Mouse (Mus musculus) kidney, postnatal 25 days (tissue): Measurements from ENCODE around the gene Lfng.

Experiments used
- DNase-seq, 2 experiments: peaks; one replicate each; pipeline ENCODE4 v3.0.0; 2021; ENCODE audit warnings: mixed read lengths in 2 of 2

Gene Lfng

GRCm38 (mm10) chr5:140642076-140642475, 35.0 kb downstream of the Lfng start:
- DNase-seq: peak in 1 of 2 experiments; percentile 58

- peak in 1 of 2 experiments; percentile 50 for DNase-seq
Observed at GRCm38 (mm10) chr5:140644263-140644662, 37.1 kb downstream of the Lfng start.

DNA sequence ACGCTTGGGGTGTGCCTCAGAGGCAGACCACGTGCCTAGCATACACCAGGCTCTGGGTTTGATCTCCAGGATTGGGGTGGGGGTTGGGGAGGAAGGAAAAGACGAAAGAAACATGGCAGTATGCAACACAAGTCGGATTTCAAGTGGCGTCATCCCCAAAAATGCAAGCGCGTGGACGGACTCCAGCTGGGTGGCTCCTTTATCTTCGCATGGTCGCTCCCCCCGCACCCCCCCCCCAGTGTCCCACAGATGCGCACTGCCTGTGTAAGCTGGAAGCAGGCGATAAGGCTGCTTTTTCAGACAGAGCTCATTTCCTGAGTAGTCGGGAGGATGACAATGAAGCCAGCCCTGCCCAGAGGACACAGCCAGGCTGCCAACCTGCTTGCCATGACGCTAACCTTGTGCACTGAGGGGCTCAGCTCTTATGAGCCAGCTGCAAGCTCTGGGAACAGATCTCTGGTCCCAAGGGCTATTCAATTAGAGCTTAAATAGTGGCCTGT, 37.6 kb downstream of the Lfng start:
- peak; percentile 45 to 72 for DNase-seq

DNA sequence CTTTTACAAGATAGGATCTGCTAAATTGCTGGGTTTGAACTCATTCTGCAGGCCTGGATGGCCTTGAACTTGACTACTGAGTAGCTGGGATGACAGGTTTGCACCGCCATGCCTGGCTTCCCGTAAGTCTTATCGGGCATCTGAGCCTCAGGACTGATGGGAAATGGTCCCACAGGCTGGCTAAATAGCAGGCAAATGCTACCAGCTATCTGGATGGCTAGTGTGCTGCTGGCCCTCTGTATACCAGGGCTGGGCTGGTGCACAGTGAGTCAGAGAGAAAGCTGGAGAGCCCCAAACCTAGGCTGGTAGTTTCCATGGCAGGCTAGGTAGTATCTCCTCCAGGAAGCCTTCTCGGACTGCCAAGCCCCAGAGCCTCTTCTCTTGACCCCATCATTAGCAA, 38.3 kb downstream of the Lfng start:
- no peak for DNase-seq

DNA sequence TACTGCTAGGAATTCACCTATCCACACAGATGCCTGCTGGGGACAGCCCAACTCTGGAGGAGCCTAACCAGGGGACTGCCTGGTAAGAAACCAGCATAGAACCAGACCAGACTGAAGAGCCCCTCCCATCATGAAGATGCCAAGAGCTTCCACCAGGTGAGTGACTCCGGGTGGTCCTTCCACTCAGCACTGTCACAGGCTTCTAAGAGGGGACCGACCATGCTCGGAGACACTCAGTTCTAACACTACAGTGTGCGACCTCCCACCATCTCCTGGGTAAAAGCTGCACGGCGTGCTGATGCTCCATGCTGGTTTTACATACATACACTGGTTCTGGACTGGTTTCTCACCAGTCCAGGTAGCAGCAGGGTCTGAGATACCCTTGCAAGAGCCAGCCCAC, 39.1 kb downstream of the Lfng start:
- DNase-seq: no peak

DNA sequence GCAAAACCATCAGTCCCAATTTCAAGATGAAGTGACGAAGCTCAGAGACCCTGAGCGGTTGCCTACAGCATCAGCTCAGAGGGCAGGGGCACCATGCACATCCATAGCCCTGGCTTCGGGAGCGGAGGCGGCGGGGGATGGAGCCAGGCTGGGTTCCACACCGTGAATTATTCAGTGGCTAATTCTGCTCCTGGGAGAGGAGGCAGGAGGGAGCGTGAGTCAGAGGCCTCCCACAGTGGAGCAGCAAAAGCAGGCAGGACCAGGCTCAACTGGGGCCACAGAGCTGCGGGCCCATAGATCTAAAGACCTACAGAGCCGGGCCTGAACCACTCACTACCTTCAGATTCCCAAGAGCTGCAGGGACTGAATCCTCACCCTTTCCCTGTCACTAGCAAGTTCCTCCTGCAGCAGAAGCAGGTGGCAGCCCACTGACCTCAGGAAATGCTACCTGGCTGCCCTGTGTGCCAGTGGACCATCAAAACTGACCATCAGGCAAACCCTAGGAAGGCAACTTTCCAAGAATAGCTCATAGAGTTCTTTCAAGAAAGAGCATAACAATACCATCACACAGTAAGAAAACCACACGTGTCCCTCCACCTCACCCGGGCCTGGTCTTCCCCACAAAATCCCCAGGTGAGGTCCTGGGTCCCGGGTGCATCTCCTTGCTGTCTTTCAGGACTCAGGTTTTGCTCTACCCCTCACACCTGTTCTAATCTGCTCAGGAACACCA, 40.1 kb downstream of the Lfng start:
- no peak for DNase-seq

DNA sequence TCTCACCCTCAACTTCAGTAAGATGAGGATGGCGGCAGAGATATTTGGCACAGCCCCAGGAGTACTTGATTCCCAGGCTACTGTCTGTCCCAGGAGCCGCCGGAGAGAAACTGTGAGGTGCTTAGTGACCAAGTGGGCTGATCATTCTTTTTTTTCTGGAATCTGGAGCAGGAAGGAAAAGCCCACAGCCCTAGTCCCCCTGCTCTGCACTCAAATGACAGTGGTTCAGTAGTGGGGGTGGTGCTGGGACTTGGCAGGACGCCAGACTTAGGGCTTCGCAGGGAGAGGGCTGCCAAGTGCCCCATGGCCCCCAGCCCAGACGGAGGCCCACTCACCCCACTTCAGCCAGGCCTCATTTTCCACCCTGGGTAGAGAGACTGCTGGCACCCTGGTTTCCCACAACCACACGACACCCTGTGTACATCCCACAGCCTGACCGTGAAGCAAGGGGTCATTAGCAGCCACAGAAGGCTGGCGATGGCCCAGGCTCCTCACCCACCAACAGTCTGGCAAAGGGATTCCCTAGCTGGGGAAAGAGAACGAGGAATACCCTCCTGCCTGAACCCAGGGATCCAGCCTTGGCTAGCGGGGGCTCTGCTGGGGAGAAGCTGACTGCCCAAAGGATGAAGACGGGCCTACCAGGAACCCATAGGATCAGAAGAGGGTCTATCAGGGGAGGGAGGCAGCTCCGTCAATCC, 40.9 kb downstream of the Lfng start:
- peak; percentile 63 to 79 for DNase-seq

DNA sequence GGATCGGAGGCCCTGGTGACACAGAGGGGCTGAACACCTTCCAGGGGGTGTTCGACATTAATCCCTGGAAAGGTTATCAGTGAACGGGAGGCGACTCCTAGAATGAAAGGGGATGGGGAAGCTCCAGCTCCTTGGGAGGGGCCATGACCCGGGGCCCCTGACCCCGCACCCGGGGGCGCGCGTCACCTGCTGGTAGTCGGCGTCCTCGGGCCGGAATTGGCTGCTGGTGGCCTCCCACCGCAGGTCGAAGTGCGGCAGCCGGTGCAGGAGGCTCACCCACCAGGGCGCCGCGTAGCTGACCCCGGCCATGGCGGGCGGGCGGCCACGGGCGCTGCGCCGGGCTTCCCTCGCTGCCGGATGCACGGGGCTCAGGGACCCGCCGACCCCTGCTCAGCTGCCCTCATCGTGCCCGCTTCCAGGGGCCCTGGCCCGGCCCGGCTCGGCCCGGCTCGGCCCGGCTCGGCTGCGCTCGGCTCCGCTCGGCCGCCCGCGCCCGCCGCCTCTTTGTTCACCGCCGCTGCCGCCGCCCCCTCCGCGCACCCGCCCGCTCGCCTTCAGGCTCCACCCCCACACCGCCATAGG, 41.5 kb downstream of the Lfng start, which contains the start of gene Ttyh3:
Gene Ttyh3 (minus strand): TSS at position 513 of the 582 bp plus-strand sequence.
- DNase-seq: peak; percentile 53 to 85

GRCm38 (mm10) chr5:140649101-140649667, 42.1 kb downstream of the Lfng start:
- peak; percentile 99 to 100 for DNase-seq

- DNase-seq: no peak
Observed at GRCm38 (mm10) chr5:140649881-140650414, 42.8 kb downstream of the Lfng start.

- DNase-seq: no peak
Observed at GRCm38 (mm10) chr5:140651231-140651630, 44.1 kb downstream of the Lfng start.

DNA sequence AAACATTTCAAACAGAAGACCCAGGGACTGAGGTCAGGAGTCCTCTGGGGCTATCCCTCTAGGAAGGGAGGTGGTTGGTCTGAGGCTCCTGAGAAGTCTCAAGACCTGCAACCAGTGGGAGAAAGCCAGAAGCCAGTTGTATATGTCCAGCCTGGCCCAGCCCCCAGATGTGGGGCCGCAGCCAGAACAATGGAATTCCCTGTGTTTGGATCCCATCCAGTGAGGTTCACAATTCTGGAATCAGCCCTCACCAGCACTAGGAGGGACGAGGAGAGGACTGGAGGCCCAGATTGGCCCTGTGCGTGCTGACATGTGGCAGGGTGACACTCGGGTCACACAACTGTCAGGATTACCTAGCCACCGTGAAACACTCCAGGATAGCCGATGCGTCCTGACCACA, 45.5 kb downstream of the Lfng start:
- peak in 1 of 2 experiments; percentile 38 for DNase-seq

- DNase-seq: peak; percentile 46 to 82
Observed at GRCm38 (mm10) chr5:140654096-140654845, 47.2 kb downstream of the Lfng start.

DNA sequence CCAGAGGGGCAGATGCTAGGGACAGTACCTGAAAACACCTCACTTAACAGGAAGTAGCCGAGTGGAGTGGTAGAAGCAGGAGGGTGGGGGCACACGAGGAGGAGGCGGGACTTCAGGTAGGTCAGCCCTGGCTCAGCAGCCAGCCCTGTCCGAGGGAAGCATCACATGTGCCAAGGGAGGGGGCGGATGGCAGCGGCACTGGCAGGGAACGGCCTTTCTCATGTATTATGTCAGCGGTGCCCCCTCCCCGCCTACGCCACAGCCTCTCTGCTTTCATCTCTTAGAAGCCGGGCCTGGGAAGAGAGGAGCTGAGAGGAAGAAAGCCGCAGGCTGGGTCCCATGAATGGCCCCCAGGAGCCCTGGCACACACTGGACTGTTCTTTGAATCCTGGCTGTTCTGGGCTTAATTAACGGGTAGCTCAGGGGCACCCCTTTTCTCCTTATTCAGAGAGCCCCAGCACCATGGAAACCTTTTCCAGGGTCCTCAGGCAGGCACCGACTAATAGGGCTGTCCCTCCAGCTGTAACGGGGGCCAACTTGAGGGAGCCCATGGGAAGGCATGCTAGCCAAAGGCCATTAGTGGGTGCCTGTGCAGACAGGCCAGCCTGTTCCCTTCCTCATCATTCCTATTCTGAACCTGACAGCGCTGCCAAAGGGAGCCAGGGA, 52.6 kb downstream of the Lfng start:
- DNase-seq: peak in 1 of 2 experiments; percentile 39

DNA sequence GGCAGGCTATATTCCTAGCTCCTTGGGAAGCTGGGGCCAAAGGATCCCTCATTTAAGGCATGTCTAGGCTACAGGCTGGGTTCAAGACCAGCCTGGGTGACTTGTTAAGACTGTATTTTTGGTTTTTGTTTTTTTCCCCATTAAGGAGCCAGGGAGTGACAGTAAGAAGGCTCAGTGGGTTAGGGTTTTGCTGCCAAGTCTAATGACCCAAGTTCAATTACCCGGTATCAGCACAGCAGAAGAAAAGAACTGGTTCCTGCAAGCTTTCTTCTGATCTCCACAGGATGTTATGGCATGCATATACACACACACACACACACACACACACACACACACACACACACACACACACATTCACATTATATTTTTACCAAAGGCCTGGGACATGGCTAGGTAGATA, 53.3 kb downstream of the Lfng start:
- no peak for DNase-seq

- no peak for DNase-seq
Observed at GRCm38 (mm10) chr5:140661427-140661826, 54.3 kb downstream of the Lfng start.

GRCm38 (mm10) chr5:140661875-140662643, 54.9 kb downstream of the Lfng start:
- no peak for DNase-seq

GRCm38 (mm10) chr5:140662741-140663592, 55.8 kb downstream of the Lfng start:
- no peak for DNase-seq

- peak; percentile 74 to 79 for DNase-seq
Observed at GRCm38 (mm10) chr5:140663621-140664180, 56.6 kb downstream of the Lfng start.
